Mouse (Mus musculus) olfactory bulb, adult 2 months (tissue): ENCODE measurements around the gene Krtap5-3.

Source experiments
- CTCF ChIP-seq: fragments of 200-500 bp; IDR thresholded peaks from 2 replicates; pipeline ENCODE4 v1.5.1; 2012; ENCODE audit warnings: low read depth, mild to moderate bottlenecking, low read length, moderate library complexity; ENCODE audit not compliant: insufficient read depth
- POLR2A ChIP-seq: fragments of 200-500 bp; IDR thresholded peaks from 2 replicates; pipeline ENCODE4 v1.6.1; 2012; ENCODE audit warnings: mild to moderate bottlenecking, low read depth, low read length, moderate library complexity; ENCODE audit not compliant: insufficient read depth

DNA sequence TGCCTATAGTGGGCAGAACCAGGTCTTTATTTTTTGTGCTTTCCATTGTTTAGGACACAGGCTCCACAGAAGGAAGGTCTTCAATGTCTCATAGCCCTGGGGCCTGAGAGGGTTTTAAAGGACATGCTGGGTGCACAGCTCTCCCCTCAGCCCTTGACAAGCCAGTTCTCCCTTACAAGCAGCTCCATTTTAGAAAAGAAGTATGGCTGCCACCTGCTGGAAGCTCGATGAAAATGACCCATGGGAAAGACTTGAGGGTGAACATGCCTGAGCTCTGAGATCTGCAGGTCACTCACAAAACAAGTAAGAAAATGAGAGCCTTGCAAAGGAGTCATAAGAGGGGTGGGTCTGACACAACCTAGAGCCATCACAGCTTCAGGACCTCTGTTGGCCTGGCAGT lies 48.7 kb downstream of the Krtap5-3 start:
- TF ChIP-seq POLR2A, result no peak
- TF ChIP-seq CTCF, result no peak
